Mouse (Mus musculus) cerebellum, adult 9-10 months (tissue): ENCODE measurements at regions not wholly inside any gene's neighbourhood (a gene's known extent, or its start where the extent isn't known, plus 50 kb on each side); places are given as distances from the start of the nearest gene placed in this dataset.

Experiments used
- DNase-seq: peaks from one replicate; pipeline ENCODE4 v3.0.0; 2022

GRCm38 (mm10) chr9:47909051-47909450, 252.8 kb upstream of the Nxpe4 start:
- no peak for DNase-seq

GRCm38 (mm10) chr9:47910501-47910906, 251.3 kb upstream of the Nxpe4 start:
- no peak for DNase-seq

GRCm38 (mm10) chr9:47912823-47913222, 249.0 kb upstream of the Nxpe4 start:
- no peak for DNase-seq

GRCm38 (mm10) chr9:47935299-47935698, 226.5 kb upstream of the Nxpe4 start:
- no peak for DNase-seq

GRCm38 (mm10) chr9:47935957-47936457, 225.8 kb upstream of the Nxpe4 start:
- DNase-seq: no peak

GRCm38 (mm10) chr9:47938941-47939710, 222.7 kb upstream of the Nxpe4 start:
- DNase-seq: no peak

- DNase-seq: no peak
These were observed 218.9 kb upstream of the Nxpe4 start for GRCm38 (mm10) chr9:47942761-47943583.

GRCm38 (mm10) chr9:47946226-47946625, 215.6 kb upstream of the Nxpe4 start:
- DNase-seq: no peak

GRCm38 (mm10) chr9:47957881-47958280, 203.9 kb upstream of the Nxpe4 start:
- no peak for DNase-seq

- DNase-seq: no peak
These were observed 203.0 kb upstream of the Nxpe4 start for GRCm38 (mm10) chr9:47958861-47959260.

- DNase-seq: no peak
These were observed 200.6 kb upstream of the Nxpe4 start for GRCm38 (mm10) chr9:47961176-47961575.

- no peak for DNase-seq
These were observed 199.7 kb upstream of the Nxpe4 start for GRCm38 (mm10) chr9:47962161-47962560.

GRCm38 (mm10) chr9:47962589-47962988, 199.2 kb upstream of the Nxpe4 start:
- DNase-seq: no peak

- DNase-seq: no peak
These were observed 188.7 kb upstream of the Nxpe4 start for GRCm38 (mm10) chr9:47973130-47973529.

- DNase-seq: no peak
These were observed 176.3 kb upstream of the Nxpe4 start for GRCm38 (mm10) chr9:47985356-47986111.

- DNase-seq: no peak
These were observed 174.6 kb upstream of the Nxpe4 start for GRCm38 (mm10) chr9:47987266-47987665.

- DNase-seq: no peak
These were observed 167.2 kb upstream of the Nxpe4 start for GRCm38 (mm10) chr9:47994671-47995070.

- DNase-seq: no peak
These were observed 162.2 kb upstream of the Nxpe4 start for GRCm38 (mm10) chr9:47999632-48000031.

- peak; percentile 32 for DNase-seq
These were observed 132.8 kb upstream of the Nxpe4 start for GRCm38 (mm10) chr9:48029021-48029420.

GRCm38 (mm10) chr9:48030839-48031238, 131.0 kb upstream of the Nxpe4 start:
- no peak for DNase-seq

GRCm38 (mm10) chr9:48035959-48036358, 125.9 kb upstream of the Nxpe4 start:
- DNase-seq: no peak

- no peak for DNase-seq
These were observed 117.0 kb upstream of the Nxpe4 start for GRCm38 (mm10) chr9:48044826-48045225.

- DNase-seq: no peak
These were observed 114.0 kb upstream of the Nxpe4 start for GRCm38 (mm10) chr9:48047846-48048245.
